Mouse (Mus musculus): Measurements from ENCODE around the gene P2rx4. TPM values are rescaled to one million over a fixed set of nuclear protein-coding genes. Genes with fewer than 3 reads are reported as not detected.

The P2rx4 gene
- polyA plus RNA-seq, 1 experiment, result 112 TPM

- peak; percentile 52 for DNase-seq
- Histone ChIP-seq H3K4me3 (replicated peaks; ENCODE audit: extremely low read depth, low read depth, low read length) (peak overlapping the region; percentile 85), H3K4me1 (ENCODE audit: control insufficient read depth, insufficient read depth, low read length) (peaks cover 8% of the 10 kb centered on the region)
- no peak for TF ChIP-seq POLR2A (IDR thresholded peaks at IDR 0.05; ENCODE audit: borderline replicate concordance, extremely low read depth, low read depth, low read length)
- no peak for TF ChIP-seq CTCF (IDR thresholded peaks at IDR 0.05; ENCODE audit: insufficient read depth, low read length)
- 4% methylated on average over 48 of the region's 55 CpGs for WGBS
These were observed 71.2 kb downstream of the P2rx4 start for GRCm38 (mm10) chr5:122778231-122779226.

Other genes starting within 250 kb of the P2rx4 start
- 90.8 and 126 TPM in 2 replicates for gene Atp2a2, start 205.3 kb upstream of the P2rx4 start, polyA plus RNA-seq (2012; rRNA removed)
- 2.6 and 6.7 TPM in 2 replicates for gene Ift81, start 93.0 kb upstream of the P2rx4 start, polyA plus RNA-seq (2012; rRNA removed)
- gene P2rx7, start 63.6 kb upstream of the P2rx4 start, polyA plus RNA-seq (2012; rRNA removed), result 36.5 and 53.2 TPM in 2 replicates
- 33.3 and 35.6 TPM in 2 replicates for gene Camkk2, start 71.9 kb downstream of the P2rx4 start, polyA plus RNA-seq (2012; rRNA removed)
- gene Anapc5, start 113.8 kb downstream of the P2rx4 start, polyA plus RNA-seq (2012; rRNA removed), result 207 and 274 TPM in 2 replicates
- gene Rnf34, start 142.5 kb downstream of the P2rx4 start, polyA plus RNA-seq (2012; rRNA removed), result 7.8 and 9.6 TPM in 2 replicates